Mouse (Mus musculus): ENCODE measurements at regions not wholly inside any gene's neighbourhood (a gene's known extent, or its start where the extent isn't known, plus 50 kb on each side); places are given as distances from the start of the nearest gene placed in this dataset.

DNA sequence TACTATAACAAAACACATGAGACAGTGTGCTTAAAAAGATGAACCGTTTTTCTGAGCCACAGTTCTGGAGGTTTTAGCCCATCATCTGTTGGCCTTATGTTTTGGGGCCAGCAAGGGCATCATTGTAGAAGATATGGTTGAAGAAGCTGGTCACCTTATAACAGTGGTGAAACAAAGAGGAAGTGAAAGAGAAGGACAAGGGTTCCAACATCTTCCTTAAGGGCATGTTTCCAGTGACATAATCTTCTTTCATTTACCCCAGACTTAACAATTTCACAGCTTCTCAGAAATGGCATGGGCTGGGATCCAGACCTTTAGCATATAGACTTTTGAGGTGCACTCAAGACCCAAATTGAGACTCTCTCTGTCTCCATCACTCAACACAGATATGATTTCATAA lies 259.5 kb downstream of the 1700064H15Rik start:
- DNase-seq, result no peak

DNA sequence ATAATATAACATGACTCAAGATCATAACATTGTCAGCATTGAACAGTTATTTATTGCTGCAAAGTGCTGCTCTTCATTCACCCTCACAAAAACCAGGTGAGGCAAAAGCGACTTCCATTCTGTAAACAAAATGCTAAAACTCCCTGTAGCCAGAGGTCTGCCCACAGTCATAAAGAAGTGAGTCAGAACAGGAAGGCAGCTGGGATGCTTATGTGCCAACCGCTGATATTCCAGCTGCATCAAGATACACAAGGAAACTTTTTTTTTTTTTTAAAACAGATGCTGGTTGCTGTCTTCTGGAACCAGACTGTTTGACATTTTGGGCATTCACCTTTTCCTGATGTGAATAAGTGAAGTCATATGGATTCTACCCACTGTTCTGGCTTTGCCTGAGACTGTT lies 260.7 kb downstream of the 1700064H15Rik start:
- DNase-seq, result no peak
